Mouse (Mus musculus) CD4-positive helper T cell, adult 2 months (primary cell): ENCODE data around the gene Syndig1l.

Experiments
- DNase-seq: peaks from one replicate; pipeline ENCODE4 v3.0.0-alpha.2; 2012; ENCODE audit warnings: low read depth, missing footprints, low spot score

Gene Syndig1l

GRCm38 (mm10) chr12:84674666-84675526 is 23.7 kb downstream of the Syndig1l start:
- DNase-seq, result peak; percentile 32

- no peak for DNase-seq
Observed at GRCm38 (mm10) chr12:84671646-84672045, 27.0 kb downstream of the Syndig1l start.

GRCm38 (mm10) chr12:84670555-84670954 is 28.1 kb downstream of the Syndig1l start:
- no peak for DNase-seq

GRCm38 (mm10) chr12:84653912-84654311 is 44.7 kb downstream of the Syndig1l start:
- DNase-seq, result peak; percentile 42

GRCm38 (mm10) chr12:84650234-84650633 is 48.4 kb downstream of the Syndig1l start:
- no peak for DNase-seq

- DNase-seq, result no peak
Observed at GRCm38 (mm10) chr12:84640654-84641053, 58.0 kb downstream of the Syndig1l start, which contains the start of gene Vrtn. Gene Vrtn (plus strand): TSS chr12:84641019.

- DNase-seq, result no peak
Observed at GRCm38 (mm10) chr12:84640253-84640652, 58.4 kb downstream of the Syndig1l start.

GRCm38 (mm10) chr12:84631867-84632266 is 66.8 kb downstream of the Syndig1l start:
- DNase-seq, result no peak
